Mouse (Mus musculus): ENCODE data around the gene Psme3.
A peak's percentile ranks its signal among the peaks of the same experiment; 100 is the strongest.

Psme3 gene

GRCm38 (mm10) chr11:101355916-101356315, 39.9 kb downstream of the Psme3 start:
- peak; percentile 75 for DNase-seq

GRCm38 (mm10) chr11:101357505-101358182, 41.6 kb downstream of the Psme3 start:
- no peak for DNase-seq

GRCm38 (mm10) chr11:101359776-101360175, 43.8 kb downstream of the Psme3 start:
- no peak for DNase-seq

- peak; percentile 67 for DNase-seq
Observed at GRCm38 (mm10) chr11:101360651-101361113, 44.7 kb downstream of the Psme3 start.

DNA sequence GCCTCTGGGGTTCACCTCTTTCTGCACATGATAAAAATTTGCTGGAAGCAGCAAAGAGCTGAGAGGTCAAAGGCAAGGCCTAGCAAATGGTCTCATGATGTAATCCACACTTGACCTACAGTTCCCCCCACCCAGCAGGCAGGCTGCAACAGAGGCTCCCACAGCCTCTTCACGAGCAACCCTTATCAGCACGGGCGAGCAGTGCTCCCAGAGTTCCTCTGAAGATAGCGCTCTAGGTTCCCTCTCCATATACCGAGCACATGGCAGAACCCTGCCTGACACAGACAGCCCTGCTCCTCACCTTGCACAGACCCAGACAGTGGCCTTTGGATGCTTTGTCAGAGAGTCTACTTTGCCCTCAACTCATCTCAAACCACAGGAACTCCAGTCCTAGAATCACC, 48.5 kb downstream of the Psme3 start:
- peak; percentile 90 for DNase-seq

DNA sequence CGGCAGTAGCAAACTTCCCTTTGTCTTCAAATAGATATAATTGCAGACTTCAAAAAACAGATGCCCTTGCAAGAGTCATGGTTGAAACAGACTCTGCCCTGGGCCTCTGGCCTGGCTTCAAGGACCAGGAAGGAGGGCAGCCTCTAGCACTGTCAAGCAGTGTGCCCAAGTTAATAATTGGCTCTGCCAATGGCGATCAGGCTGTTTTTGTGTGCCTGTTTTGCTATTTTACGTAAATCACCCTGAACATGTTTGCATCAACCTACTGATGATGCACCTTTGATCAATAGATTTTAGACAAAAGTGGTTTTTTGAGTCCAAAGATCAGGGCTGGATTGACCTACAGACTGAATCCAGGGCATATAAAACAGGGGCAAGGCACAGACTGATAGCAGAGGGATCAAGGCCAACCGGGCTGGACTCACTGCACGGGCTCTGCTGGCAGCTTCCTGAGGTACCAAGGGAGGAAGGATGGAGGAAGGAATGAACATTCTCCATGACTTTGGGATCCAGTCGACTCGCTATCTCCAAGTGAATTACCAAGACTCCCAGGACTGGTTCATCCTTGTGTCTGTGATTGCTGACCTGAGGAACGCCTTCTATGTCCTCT, 51.4 kb downstream of the Psme3 start, which contains the start of gene G6pc:
Gene G6pc, plus strand, starts transcription at position 236 of the 610 bp plus-strand sequence.
- DNase-seq: peak; percentile 94

- DNase-seq: no peak
Observed at GRCm38 (mm10) chr11:101370141-101370540, 54.1 kb downstream of the Psme3 start.
